Mouse (Mus musculus) skeletal muscle tissue, adult 2 months (tissue): Measurements from ENCODE around the gene Tmem45a.
A peak's percentile ranks its signal among the peaks of the same experiment; 100 is the strongest.
"Not testable (repeated sequence)": the region's sequence is repeated elsewhere in the genome, so short reads cannot be mapped to it uniquely, and the experiment has no call there.

ENCODE experiments used
- DNase-seq: peaks from one replicate; pipeline ENCODE4 v3.0.0-alpha.2; 2012; ENCODE audit warnings: low read depth, low spot score

Gene Tmem45a

GRCm38 (mm10) chr16:56885824-56886615 lies at the start of gene Tmem45a:
Gene Tmem45a, minus strand, starts transcription at chr16:56886166.
- DNase-seq = peak; percentile 79

- no peak for DNase-seq
Observed at GRCm38 (mm10) chr16:56928023-56928422, 42.1 kb upstream of the Tmem45a start, which contains the start of gene Lnp1. Gene Lnp1, minus strand, starts transcription at chr16:56928061.

- DNase-seq = peak; percentile 18
Observed at GRCm38 (mm10) chr16:56920102-56920657, 34.2 kb upstream of the Tmem45a start.

DNA sequence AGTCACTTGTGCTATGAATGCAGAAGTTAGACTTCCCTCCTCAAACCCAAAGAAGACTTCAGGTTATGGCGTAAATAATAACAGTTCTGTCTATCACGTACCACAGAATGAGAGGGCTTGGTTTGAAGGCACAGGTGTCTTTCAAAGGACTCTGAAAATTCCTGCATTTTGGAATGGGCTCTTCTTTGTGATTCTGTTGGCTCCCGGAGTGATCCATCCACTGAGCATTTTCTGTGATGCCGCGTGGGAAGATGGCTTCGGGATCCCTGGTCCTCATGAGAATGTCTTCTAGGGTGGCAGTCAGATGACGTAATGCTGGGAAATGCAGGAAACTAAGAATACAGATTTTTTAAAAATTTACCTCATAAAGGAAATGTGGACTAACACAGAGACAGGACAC lies 31.3 kb upstream of the Tmem45a start:
- no peak for DNase-seq

GRCm38 (mm10) chr16:56908986-56909385 lies 23.0 kb upstream of the Tmem45a start:
- DNase-seq = no peak

GRCm38 (mm10) chr16:56902206-56902605 lies 16.2 kb upstream of the Tmem45a start:
- DNase-seq = not testable (repeated sequence)

DNA sequence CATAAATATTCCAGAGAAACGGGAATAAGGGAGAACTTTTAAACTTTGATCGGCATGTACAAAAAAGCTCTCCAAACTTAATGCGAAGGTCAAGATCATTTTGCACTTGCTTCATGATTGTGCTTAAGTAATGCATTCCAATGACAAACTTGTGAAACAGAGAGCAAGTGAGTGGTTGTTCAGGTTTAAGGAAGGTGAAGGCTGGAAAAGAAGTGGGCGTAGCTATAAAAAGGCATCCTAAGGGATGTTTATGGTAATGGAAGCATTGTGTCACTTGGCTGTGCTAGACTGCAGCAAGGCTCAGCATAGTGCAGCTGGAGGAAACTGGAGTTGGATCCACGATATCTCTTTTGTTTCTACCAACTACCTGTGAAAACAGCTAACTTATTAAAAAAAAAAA lies 5.6 kb upstream of the Tmem45a start:
- DNase-seq = no peak

DNA sequence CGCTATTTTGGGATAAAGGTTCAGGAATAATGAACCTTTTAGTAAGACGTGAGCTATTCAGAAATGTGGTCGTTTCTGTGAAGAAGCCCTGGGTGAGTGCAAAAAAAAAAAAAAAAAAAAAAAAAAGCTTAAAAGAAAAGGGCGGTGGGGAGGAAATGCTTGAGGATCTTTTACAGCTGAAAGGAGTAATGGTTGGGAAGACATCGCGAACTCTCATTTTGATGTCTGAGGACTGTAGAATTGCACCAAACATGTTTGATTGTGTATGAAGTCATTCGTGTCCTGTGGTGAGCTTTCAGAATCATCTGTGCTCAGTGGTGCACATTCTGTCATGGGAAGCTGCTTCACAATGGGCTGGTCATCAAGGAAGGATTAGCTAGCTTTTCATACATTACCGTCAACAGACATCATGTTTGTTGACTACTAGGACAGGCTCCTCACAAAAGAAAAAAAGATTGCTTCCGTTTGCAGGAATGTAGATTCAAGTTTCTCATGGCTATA lies 700 bp upstream of the Tmem45a start:
- DNase-seq = no peak

GRCm38 (mm10) chr16:56884811-56885210 lies 1.2 kb downstream of the Tmem45a start:
- DNase-seq = no peak

DNA sequence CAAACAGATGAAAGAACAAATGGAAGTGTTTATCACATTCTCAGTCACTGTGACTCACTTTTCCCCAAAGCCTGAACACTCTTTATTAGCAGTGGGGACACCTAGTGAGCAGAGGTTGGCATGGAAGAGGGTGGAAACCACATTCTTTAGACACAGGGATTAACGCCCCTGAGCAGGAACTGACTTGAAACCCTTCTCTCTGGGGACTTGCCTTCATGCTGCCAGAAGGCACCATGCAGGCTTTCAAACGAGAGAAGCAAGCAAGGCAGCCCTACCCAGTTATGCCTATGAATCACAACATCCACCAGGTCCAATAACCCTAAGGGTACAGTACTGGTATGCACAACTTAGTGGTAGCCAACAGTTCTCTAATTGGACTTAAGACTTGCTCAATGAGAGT lies 12.6 kb downstream of the Tmem45a start:
- no peak for DNase-seq

- no peak for DNase-seq
Observed at GRCm38 (mm10) chr16:56870458-56870857, 15.5 kb downstream of the Tmem45a start.

- DNase-seq = no peak
Observed at GRCm38 (mm10) chr16:56868361-56868760, 17.6 kb downstream of the Tmem45a start.

DNA sequence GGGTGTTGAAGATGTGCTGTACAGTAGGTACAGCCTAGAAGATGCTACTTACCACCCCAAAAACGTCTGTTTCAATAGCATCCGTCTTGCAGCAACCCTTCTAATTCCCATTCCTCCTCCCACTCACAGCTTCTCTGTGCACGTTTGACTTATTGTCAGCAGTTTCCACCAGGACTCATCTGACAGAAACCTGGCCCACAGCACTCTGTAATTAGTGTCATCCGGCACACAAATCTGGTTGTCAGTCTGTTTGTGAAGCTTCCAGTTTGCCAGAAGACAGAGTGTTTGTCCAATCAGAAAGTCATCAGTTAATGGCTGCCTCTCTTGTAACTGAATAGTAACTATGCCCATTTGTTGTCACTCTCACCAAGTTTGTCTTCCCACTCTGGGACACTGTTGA lies 18.4 kb downstream of the Tmem45a start:
- DNase-seq = no peak

DNA sequence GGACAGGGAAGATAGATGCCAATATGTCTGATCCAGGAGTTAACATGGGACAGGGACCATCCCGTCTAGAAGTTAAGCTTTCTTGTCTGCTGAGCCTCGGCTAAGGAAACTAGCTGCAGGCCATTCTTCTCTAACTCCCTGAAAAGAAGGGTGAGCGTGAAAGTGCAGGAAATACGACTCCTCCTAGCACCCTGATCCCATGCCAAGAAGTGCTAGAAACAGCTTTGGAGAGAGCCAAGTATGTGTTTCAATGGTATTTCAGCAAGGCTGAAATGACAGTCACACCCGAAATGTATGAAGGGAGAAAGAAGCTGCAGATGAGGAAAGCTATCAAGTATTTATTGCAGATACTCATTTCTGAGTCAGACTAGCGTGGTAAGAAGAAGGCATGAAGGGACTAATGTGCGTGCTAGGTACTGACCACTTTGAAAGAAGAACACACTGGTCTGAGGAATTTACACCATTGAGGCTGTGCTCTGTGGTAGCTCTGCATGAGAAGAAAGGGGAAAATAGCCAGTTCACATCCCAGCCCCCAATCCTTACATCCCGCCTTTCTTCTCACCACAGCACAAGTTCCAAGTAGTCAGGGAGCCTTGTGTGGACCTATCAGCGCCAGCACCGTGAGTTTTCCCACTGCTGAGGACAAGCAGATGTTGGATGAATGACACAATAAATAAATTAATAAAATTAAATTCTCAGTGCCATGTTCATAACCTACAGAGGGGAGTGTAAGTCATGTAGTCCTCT lies 33.0 kb downstream of the Tmem45a start:
- peak; percentile 39 for DNase-seq

GRCm38 (mm10) chr16:56842988-56843387 lies 43.0 kb downstream of the Tmem45a start:
- no peak for DNase-seq

DNA sequence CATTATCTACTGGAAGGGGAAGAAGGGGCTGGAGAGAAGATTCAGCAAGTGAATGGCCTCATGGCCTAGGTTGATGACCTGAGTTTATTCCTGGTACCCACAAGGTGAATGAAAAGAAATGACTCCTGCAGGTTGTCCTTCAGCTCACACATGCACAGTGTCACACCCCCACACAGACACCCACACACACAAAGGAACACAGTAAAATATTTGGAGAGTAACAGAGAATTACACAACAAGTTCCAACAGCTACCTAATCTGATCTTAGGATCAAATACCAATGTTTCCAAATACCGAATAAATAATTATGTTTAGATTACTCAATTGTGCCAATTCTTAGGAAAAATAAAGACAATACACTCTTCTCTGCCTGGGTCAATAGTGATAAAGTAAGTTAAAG lies 52.7 kb downstream of the Tmem45a start:
- DNase-seq = no peak

DNA sequence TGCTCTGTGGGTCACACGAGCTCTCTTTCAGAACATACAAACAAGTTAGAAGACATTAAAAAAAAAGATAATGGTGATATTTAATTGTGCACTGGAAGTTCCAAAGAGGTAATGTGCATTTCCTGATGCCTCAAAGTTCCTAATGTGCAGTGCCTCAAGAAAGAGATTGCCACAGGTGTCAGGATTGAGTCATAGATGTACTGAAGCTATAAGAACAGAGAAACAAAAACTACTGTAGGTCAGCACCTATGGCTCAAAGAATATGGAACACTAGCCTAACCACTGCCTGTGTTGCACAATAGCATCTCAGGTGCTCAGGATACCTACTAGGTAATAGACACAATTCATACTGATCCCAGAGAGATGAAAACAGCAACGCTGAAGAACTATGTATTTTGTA lies 54.0 kb downstream of the Tmem45a start:
- DNase-seq = no peak

- DNase-seq = no peak
Observed at GRCm38 (mm10) chr16:56801370-56802109, 84.4 kb downstream of the Tmem45a start.

- no peak for DNase-seq
Observed at GRCm38 (mm10) chr16:56800946-56801345, 85.0 kb downstream of the Tmem45a start.

- peak; percentile 18 for DNase-seq
Observed at GRCm38 (mm10) chr16:56800469-56800868, 85.5 kb downstream of the Tmem45a start.

- no peak for DNase-seq
Observed at GRCm38 (mm10) chr16:56799541-56800029, 86.4 kb downstream of the Tmem45a start.
